Mouse (Mus musculus) megakaryocyte-erythroid progenitor cell, adult 5-6 weeks (primary cell): ENCODE data around the gene Kif2a. TPM values are rescaled to one million over a fixed set of nuclear protein-coding genes. Genes with fewer than 3 reads are reported as not detected.

Experiments
- ATAC-seq: replicated peaks from 2 replicates; pipeline ENCODE4 v1.8.0; 2016; ENCODE audit warnings: mild to moderate bottlenecking, inconsistent platforms; ENCODE audit not compliant: severe bottlenecking, poor library complexity, low FRiP score, low TSS enrichment
- total RNA-seq, 2 experiments: library from RNA; stranded (forward) in 1 of 2; stranded (reverse) in 1 of 2; fragments of 200-1000, 215-1000 nt in 1 of 2; fragments of >200 nt in 1 of 2; fragmentation: Nextera tagmentation in 1 of 2; gene quantifications; 2 replicates each; pipeline ENCODE4 v1.2.3; 2014 to 2017

Gene Kif2a
- total RNA-seq (2014; fragmentation: Nextera tagmentation) (56.4 and 80.7 TPM in 2 replicates), total RNA-seq (2017) (22.0 and 26.1 TPM in 2 replicates)

DNA sequence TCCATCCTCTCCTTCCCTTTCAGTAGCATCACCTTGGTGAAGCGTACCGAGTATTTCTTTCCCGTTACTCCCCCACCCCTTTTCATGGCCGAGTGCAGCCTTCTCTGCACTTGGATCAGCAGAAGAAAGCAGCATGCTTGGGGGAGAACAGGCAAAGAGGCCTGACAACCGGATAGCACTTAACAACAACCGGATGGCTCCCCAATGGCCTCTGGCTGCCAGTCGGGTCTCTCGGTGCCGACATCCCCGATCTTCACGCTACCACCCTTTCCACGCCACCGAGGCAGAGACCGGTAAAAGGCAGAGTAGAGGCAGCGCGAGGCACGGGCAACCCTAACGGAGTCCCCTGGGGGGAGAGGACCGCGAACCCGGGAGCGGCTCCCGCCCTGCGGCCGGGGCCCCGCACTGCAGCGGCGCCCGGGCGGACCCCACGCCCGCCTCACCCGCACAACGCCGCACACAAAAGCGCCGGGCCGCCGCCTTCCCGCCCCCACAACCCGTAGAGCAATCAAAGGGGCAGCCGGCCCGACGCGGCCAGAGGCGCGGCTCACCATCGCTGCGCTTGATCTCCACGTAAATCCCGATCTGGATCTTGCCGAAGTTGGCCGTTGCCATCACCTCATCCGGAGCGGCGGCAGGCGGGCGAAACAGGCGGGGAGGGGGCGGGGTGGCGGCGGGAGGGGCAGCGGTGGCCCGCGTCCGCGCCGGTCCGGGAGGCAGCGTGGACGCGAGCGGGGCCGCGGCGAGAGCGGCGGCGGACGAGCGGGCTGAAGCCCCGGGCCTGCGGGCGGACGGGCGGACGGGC is at the start of gene Kif2a:
Kif2a (minus strand) TSS at position 666 of the 805 bp plus-strand sequence.
- ATAC-seq, result peak; percentile 53

GRCm38 (mm10) chr13:107069061-107069460 is 47.1 kb upstream of the Kif2a start:
- no peak for ATAC-seq

DNA sequence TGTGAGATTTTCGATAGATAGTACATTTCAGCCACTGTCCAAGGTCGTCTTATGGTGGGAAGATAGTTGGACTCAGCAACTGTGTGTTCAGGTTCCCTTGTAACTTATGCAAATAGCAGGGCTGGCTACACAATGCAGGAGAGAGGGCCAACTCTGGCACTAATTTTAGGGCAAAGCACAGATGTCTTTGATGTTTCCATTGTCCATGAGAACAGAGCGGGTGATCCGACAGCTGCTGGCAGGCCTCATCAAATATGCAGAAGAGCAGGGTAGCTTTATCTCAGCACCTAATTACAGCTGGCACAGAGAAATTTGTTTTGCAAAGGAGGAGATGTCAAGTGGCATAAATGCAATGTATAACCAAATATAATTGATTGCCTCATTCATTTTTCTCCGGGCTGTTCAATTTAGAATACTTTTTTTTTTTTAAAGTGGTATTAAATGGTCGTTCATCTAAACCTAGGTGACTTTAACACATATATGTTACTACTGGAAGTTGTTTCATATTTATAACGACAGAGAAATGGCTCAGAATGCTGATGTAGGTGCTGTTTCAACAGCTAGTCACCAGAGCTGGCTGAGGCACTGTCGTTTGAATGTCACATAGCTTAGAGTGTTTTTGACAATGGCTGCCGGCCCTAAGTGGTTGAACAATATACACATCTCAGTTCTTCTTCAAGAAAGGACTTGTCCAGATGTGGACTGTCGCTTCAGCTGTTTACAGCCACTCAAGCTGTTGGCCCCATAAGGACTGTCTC is 43.4 kb upstream of the Kif2a start:
- no peak for ATAC-seq

DNA sequence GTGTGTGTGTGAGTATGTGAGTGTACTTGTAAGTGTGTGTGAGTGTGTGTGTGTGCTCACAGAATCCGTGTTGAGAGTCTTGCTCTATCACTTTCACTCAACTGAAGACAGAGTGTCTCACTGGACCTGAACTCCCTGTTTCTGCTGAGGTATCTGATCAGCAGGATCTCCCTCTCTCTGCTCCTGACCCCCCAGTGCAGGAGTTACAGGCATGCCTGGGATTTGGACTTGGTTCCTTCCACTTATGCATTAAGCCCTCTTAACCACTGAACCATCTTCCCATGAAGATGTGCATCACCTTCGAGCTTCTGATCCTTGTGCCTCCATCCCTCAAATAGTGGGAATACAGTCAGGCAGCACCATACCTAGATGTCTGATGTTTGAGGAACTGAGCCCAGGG is 42.3 kb upstream of the Kif2a start:
- no peak for ATAC-seq

DNA sequence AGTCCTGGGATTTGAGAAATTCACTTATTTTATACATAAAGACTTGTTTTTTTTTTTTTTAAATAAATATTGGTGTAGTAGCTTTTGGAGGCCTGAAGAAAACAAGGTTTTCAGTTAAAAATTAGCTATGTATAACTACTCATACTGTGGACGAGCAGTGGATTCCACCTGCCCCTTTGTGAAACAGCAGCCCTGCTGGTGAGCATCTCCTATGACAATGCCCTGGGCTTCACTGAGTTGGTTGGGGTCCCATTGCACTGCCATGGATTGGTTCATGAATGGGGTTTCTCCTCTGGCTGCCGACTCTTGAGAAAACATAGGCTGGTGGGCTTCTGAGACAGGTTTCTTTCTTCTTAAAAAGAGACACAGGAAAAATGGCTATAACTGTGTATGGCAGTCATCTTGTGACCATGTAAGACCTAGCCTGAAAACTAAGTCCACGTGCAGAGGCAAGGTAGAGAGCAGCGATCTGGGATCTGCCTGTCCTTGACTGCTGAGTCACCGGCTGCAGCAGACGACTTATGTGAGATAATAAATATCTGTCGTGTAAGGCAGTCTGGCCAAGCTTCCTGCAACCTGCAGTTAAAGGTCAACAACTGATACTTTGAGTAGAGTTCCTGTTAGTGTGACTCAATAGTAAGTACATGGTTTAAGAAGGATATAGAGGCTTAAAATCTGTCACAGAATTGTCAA is 41.3 kb upstream of the Kif2a start:
- ATAC-seq, result peak; percentile 94

- 0 out of 2 replicates have a peak, but pooled peaks have one; percentile 33 for ATAC-seq
Observed at GRCm38 (mm10) chr13:107060098-107060497, 38.2 kb upstream of the Kif2a start.

GRCm38 (mm10) chr13:107059460-107059859 is 37.5 kb upstream of the Kif2a start:
- ATAC-seq, result no peak

GRCm38 (mm10) chr13:107056318-107056717 is 34.4 kb upstream of the Kif2a start:
- peak; percentile 81 for ATAC-seq

DNA sequence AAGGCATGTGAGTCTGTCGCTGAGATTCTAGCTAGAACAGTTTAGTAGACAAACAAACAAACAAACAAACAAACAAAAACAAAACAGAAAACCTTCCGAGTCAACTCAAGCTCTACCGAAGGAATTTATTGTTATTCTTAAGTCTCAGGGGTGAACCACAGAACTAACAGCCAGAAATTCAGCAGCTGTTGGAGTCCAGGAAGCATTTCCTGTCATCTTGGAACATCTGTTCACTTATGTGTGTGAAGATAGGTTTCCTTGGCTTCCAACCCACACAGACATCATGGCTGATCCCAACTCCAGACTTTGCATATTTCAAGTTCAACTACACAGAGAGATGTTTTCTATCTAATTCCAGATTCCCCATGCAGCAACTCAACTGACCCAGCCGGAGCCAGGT is 32.6 kb upstream of the Kif2a start:
- ATAC-seq, result no peak

GRCm38 (mm10) chr13:107051342-107051741 is 29.4 kb upstream of the Kif2a start:
- ATAC-seq, result no peak

- peak; percentile 90 for ATAC-seq
Observed at GRCm38 (mm10) chr13:107044229-107044628, 22.3 kb upstream of the Kif2a start.

DNA sequence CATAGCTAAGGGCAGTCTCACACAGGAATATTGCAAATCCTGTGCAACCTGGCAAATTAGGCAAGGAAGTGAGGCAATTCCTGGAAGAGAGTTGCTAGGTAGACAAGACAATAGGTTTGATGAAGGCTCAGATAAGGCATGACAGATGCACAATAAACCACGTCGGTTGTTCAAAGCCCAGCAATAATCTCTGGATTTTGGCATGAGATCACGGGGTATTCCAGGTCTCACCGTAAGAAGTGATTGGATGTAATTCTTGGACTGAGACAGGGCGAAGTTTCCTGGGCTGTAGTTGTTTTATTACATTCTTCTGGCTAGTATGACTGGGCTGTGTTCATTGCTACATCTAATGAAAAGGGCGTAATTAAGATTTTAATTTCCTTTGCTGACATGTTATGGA is 20.6 kb upstream of the Kif2a start:
- no peak for ATAC-seq

- no peak for ATAC-seq
Observed at GRCm38 (mm10) chr13:107039493-107039892, 17.6 kb upstream of the Kif2a start.

DNA sequence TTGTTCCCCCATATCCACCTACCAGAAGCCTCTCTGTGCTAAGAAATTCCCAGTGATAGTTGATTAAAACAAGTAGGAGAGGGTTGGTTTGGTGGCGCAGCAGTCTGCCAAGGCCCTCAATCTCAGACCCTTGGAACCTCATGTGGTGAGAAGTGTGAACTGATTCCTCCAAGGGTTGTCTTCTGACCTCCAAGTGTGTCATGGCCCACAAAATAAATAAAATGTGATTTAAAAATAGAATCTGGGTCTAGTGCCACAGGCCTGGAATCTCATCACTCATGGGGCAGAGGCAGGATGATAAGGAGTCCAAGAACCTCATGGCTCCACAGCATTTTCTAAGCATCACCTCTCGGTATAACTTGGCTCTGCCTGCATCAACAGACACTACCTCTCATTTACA is 16.4 kb upstream of the Kif2a start:
- no peak for ATAC-seq

DNA sequence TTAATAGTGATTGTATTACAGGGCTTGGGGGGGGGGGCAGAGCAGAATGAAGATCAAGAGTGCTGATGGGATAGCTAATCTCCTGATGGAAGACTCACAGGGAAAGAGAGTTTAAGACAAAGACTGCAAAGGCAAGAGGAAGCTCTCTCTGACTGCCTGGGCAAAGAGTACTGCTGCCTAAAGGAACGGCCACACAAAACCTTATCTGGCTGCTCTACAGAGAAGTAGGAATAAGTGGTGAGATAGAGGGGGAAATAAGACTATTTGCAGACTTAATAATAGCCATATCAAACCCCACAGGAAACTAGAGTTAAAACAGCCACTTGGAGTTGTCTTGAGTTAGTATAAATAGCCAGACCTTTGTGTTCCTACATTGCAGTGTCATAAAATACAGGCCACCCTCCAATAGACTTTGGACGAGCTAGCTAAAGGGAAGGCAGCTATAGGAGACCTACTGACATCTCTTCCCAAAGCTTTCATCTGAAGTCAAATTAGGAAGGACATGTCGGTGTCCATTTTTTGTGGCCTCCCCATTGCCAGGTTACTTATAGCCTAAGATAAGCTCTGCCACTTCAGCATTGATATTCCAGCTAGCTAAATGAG is 13.7 kb upstream of the Kif2a start:
- ATAC-seq, result 0 out of 2 replicates have a peak, but pooled peaks have one; percentile 41

- ATAC-seq, result no peak
Observed at GRCm38 (mm10) chr13:107035078-107035477, 13.2 kb upstream of the Kif2a start.

DNA sequence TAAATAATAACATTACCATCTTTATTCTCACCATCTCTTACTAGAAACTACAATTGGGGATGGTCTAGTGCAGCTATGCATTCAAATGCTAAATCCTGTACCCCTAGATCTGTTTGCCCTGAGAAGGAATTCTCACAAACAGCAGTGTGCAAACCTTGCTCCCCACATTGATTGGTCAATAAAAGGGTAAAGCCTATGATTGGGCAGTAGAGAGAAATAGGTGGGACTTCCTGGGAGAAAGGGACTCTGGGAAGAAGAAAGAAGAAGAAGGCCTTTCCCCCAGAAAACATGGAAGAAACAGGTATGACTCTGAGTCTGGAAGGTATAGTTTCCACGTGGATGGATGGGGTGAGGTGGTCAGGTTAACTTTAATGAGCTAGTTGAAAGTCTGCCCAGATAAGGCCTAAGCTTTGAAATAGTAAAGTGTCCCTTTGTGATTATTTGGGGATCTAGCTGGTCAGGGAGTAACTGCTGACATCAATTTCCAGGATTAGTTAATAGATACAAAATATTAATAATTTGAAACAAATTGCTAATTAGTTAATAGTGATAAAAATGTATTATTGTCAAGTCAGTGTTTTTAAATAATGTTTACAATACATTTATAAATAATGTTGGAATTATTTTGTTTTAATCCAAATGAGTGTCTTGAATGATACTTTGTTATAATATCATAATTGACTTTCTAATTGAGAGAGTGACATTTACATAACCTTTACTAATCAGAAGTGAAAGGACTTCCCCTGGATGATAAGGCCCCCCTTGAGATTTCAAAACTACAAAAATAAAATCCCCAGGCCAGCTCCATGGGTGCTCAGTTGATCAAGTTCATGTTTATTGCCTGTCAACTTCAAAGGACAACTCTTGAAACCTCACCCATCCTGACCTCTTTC is 12.3 kb upstream of the Kif2a start:
- ATAC-seq, result no peak

- no peak for ATAC-seq
Observed at GRCm38 (mm10) chr13:107031228-107031627, 9.3 kb upstream of the Kif2a start.

DNA sequence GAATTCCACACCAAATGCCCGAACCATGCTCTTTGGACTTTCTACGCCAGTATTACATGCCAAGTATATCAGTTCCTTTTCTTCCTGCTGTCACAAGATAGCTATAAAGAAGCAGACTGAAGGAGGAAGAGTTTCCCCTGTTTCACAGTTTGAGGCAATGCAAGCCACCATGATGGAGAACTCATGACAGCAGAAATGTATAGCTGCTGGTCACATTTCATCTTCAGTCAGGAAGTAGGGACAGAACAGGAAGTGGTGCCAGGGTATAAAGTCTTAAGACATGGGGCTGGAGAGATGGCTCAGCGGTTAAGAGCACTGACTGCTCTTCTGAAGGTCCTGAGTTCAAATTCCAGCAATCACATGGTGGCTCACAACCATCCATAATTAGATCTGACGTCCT is 5.3 kb upstream of the Kif2a start:
- no peak for ATAC-seq
